Mouse (Mus musculus): Measurements from ENCODE around the gene Pnma3.
"Not testable (repeated sequence)": the region's sequence is repeated elsewhere in the genome, so short reads cannot be mapped to it uniquely, and the experiment has no call there.

Pnma3 gene

DNA sequence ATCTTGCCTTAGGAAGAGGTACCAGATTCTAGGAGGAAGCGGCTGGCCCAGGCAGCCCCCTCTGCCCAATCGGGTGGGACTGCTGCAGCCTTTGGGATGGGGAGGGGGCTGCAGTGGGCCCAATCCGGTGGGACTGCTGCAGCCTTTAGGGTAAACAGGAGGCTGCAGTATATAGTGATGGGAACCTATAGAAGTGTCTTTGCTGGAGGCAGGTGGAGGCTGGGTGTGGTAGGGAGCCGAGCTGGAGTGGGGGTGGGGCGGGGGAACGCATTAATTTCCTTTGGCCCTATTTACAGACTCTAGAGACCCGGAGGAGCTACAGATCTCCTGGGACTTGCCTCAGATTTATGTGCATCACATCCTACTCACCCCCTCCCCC, at the start of gene Pnma3:
Gene Pnma3, plus strand, starts transcription at position 373 of the 379 bp plus-strand sequence.
- DNase-seq (ENCODE audit: low spot score in 2 of 2) = no peak

- DNase-seq (ENCODE audit: low spot score in 2 of 2) = no peak
Measured at GRCm38 (mm10) chrX:73037003-73037402, 27.6 kb upstream of the Pnma3 start, which contains the start of gene Pnma5. Gene Pnma5, minus strand, starts transcription at chrX:73037103.

DNA sequence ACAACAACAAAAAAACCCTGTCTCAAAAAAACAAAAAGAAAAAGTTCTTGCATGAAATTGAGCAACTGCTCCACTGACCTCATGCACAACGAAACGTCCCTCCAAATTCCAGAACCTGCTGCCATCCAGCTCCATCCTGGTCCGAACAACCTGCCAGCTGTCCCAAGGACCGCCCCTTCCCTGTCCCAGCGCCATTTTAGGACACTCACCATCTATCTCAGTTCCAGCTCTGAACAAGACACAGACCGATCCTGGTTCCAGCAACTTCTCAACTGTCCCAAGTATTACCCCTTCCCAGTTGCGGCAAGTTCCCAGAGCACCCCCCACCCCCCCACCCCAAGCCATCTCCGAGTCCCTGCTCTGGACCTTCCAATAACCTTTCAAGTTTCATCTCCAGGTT, 25.8 kb upstream of the Pnma3 start:
- DNase-seq (ENCODE audit: low spot score in 2 of 2) = no peak

DNA sequence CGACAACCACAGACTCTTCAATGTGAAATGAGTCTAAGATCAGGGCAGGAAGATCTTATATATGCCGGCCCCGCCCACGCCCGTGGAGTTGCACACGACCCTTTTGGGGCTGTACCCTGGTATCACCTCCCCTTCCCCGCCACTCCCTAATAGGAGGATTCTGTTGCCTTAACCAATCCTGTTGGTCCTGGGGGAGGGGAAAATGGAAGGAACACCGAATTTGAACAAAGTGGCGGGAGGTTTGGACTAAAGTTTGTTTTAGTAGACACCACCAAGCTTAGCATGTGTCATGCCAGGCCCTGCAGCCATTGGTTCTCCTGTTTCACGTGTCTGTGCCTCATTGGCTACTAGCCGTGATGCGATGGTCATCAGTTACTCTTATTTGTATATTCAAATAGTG, 24.9 kb upstream of the Pnma3 start:
- DNase-seq (ENCODE audit: low spot score in 2 of 2) = no peak

DNA sequence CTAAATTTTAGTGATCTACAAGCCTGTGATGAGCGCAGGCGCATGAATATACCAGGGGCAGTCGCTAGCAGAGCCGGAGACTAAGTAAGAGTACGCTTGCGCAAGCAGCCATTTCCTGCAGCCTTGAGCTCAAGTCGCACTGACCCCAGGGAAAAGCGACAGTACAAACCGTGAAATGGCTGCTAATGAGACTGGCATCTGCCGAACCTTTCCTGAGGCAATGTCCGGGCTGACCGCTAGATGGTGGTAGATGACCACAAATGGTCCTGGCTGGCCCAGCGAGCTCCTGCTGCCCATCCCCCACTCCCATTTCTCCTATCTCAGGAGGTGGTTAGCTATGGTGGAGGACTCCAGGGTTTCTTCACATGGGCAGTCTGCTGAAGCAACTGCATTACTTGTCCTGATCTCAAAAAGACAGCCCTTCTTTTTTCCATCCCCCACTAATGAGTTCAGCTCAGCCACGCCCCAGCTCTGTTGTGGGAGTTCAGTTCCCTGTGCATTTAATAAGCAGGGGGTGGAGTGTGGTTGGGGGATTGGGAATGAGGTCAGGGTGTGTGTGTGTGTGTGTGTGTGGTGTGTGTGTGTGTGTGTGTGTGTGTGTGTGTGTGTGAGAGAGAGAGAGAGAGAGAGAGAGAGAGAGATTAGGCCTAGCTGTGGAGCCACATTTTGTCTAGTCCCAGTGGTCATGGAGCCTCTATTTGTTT, 10.6 kb upstream of the Pnma3 start:
- peak; percentile 93 to 94 for DNase-seq (ENCODE audit: low spot score in 2 of 2)

GRCm38 (mm10) chrX:73061528-73061927, 3.1 kb upstream of the Pnma3 start:
- no peak for DNase-seq (ENCODE audit: low spot score in 2 of 2)

DNA sequence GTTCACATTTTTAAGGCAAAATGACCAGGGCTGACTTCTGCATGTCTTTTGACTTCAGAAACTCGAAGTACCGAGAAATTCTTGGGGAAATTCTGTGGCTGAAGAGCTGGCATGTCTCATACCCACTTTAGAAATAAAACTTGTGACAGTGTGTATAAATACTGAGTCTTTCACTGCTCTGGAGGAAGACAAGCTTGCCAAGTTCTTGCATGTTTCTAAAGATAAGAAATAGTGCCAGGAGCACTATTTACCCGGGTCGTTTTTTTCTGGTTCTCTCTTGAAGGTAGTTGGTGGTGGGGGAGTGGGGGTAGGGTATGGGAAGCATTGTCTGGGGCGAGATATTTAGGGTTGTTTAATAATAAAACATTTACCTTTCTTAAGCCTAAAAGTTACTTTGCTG, 2.3 kb upstream of the Pnma3 start:
- DNase-seq (ENCODE audit: low spot score in 2 of 2) = no peak

GRCm38 (mm10) chrX:73063512-73064414, 824 bp upstream of the Pnma3 start:
- DNase-seq (ENCODE audit: low spot score in 2 of 2) = no peak

DNA sequence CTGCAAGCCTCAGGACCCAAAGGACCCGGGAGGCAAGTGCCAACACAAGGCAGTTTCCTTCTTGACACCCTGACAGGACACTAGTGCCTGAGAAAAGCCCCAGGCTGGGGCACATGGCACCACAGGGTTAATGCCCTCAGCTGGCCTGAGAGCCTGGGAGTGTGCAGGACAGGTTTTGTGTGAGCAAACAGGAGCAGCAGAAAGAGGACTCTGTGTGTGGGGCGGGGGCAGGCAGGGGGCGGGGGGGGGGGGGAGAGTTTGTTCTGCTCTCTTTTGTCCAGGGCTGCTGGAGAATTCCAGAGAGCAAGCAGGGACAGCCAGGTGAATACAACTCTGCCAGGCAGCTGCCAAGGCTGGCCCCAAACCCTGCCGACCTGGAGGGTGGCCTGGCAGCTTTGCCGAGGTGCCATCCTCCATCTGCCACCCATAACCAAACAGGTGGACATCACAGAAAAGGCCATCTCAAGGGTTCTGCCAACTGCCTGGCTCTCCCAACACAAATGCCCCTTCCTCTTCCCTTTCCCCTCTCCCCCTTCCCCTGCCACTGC, 2.3 kb downstream of the Pnma3 start:
- not testable (repeated sequence) for DNase-seq (ENCODE audit: low spot score in 2 of 2)

DNA sequence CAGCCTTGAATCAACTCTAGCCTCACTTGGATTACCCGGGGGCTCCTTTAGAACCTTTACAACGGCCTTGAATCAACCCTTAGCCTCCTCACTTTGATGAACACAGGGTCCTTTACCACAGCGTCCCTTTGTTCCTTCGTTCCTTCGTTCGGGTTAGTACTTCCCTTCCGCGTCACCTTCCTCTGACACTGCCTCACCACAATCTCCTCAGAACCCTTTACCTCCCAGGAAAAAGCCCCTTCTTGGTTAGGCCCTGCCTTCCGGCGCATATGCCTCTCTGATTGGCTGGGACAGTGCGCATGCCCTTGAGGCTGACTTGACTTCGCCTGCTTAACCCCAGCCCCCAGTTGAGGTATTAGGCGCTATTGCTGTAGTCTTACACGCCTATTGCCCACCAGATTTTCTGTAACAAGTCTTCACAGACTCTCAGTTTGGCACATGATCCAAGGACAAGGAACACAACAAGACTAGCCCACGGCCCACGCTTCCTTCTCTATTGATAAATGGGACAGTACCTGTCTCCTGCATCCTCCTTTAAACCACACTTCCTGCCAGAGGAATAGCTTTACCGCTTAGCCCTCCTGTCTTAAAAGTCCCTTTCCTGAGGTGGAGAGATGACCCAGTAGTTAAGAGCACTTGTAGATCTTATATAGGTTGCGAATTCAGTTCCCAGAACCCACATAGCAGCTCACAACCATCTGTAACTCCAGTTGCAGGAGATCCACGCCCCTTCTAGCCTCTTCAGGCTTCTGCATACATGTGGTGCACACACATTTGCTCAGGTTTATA, 17.9 kb downstream of the Pnma3 start, which contains the start of gene Xlr4a:
Gene Xlr4a, minus strand, starts transcription at position 212 of the 789 bp plus-strand sequence.
- not testable (repeated sequence) for DNase-seq (ENCODE audit: low spot score in 2 of 2)

- not testable (repeated sequence) for DNase-seq (ENCODE audit: low spot score in 2 of 2)
Measured at GRCm38 (mm10) chrX:73096941-73097508, 32.4 kb downstream of the Pnma3 start, which contains the start of gene Xlr3a. Gene Xlr3a, minus strand, starts transcription at chrX:73097095.

GRCm38 (mm10) chrX:73116747-73117146, 52.2 kb downstream of the Pnma3 start, which contains the start of gene Gm14685:
Gene Gm14685, plus strand, starts transcription at chrX:73117047.
- not testable (repeated sequence) for DNase-seq (ENCODE audit: low spot score in 2 of 2)
